Mouse (Mus musculus): Measurements from ENCODE around the gene Dkk2. TPM values are rescaled to one million over a fixed set of nuclear protein-coding genes. Genes with fewer than 3 reads are reported as not detected.
A peak's percentile ranks its signal among the peaks of the same experiment; 100 is the strongest.

The Dkk2 gene
- polyA plus RNA-seq, 1 experiment from 2014 or later = 9.8 TPM

GRCm38 (mm10) chr3:132086461-132086860 lies 1.4 kb downstream of the Dkk2 start:
- peak overlapping the region; percentile 64 for H3K4me3 ChIP-seq
- H3K27me3 ChIP-seq (ENCODE audit: insufficient read depth, poor library complexity, severe bottlenecking) = peaks cover 32% of the 10 kb centered on the region
- no peak for DNase-seq (ENCODE audit: low spot score)
- 28% methylated on average over 5 of the region's 5 CpGs for WGBS
- H3K27ac ChIP-seq = no peak overlapping the region; the same call in 1 of the 2 replicates
- H3K36me3 ChIP-seq = no peaks in the 10 kb centered on the region
- H3K4me1 ChIP-seq (replicated peaks) = peaks cover 42% of the 10 kb centered on the region
- H3K9me3 ChIP-seq = no peaks in the 10 kb centered on the region

GRCm38 (mm10) chr3:132087011-132087486 lies 2.0 kb downstream of the Dkk2 start:
- Histone ChIP-seq H3K4me3 (peak overlapping the region; percentile 64), H3K9me3 (no peaks in the 10 kb centered on the region), H3K36me3 (no peaks in the 10 kb centered on the region), H3K27ac (peak overlapping the region; percentile 35; the same call in 1 of the 2 replicates), H3K4me1 (replicated peaks) (peaks cover 42% of the 10 kb centered on the region), H3K27me3 (ENCODE audit: insufficient read depth, poor library complexity, severe bottlenecking) (peaks cover 32% of the 10 kb centered on the region)
- peak; percentile 70 for DNase-seq (ENCODE audit: low spot score)
- under 1% methylated on average over 21 of the region's 21 CpGs for WGBS

- Histone ChIP-seq H3K27ac (no peak overlapping the region), H3K4me1 (replicated peaks) (no peaks in the 10 kb centered on the region), H3K36me3 (no peaks in the 10 kb centered on the region), H3K27me3 (ENCODE audit: insufficient read depth, poor library complexity, severe bottlenecking) (no peaks in the 10 kb centered on the region), H3K9me3 (peaks cover 3% of the 10 kb centered on the region; the same call in 1 of the 2 replicates), H3K4me3 (no peak overlapping the region)
- DNase-seq (ENCODE audit: low spot score) = no peak
- 90% methylated on average over 3 of the region's 3 CpGs for WGBS
Observed at GRCm38 (mm10) chr3:132092983-132093382, 7.9 kb downstream of the Dkk2 start.

GRCm38 (mm10) chr3:132096296-132096695 lies 11.2 kb downstream of the Dkk2 start:
- H3K27ac ChIP-seq = no peak overlapping the region
- H3K9me3 ChIP-seq = peaks cover 3% of the 10 kb centered on the region; the same call in 1 of the 2 replicates
- H3K4me1 ChIP-seq (replicated peaks) = no peaks in the 10 kb centered on the region
- no peak overlapping the region for H3K4me3 ChIP-seq
- DNase-seq (ENCODE audit: low spot score) = no peak
- WGBS = 86% methylated on average over 6 of the region's 6 CpGs
- H3K36me3 ChIP-seq = no peaks in the 10 kb centered on the region
- no peaks in the 10 kb centered on the region for H3K27me3 ChIP-seq (ENCODE audit: insufficient read depth, poor library complexity, severe bottlenecking)

GRCm38 (mm10) chr3:132100746-132101145 lies 15.7 kb downstream of the Dkk2 start:
- H3K4me3 ChIP-seq = no peak overlapping the region
- no peaks in the 10 kb centered on the region for H3K27me3 ChIP-seq (ENCODE audit: insufficient read depth, poor library complexity, severe bottlenecking)
- no peaks in the 10 kb centered on the region for H3K9me3 ChIP-seq
- no peak overlapping the region for H3K27ac ChIP-seq
- 85% methylated on average over 3 of the region's 3 CpGs for WGBS
- H3K4me1 ChIP-seq (replicated peaks) = no peaks in the 10 kb centered on the region
- H3K36me3 ChIP-seq = no peaks in the 10 kb centered on the region
- DNase-seq (ENCODE audit: low spot score) = no peak

- no peaks in the 10 kb centered on the region for H3K27me3 ChIP-seq (ENCODE audit: insufficient read depth, poor library complexity, severe bottlenecking)
- no peak for DNase-seq (ENCODE audit: low spot score)
- H3K4me3 ChIP-seq = no peak overlapping the region
- H3K27ac ChIP-seq = no peak overlapping the region
- H3K36me3 ChIP-seq = no peaks in the 10 kb centered on the region
- WGBS = 61% methylated on average over 9 of the region's 9 CpGs
- no peaks in the 10 kb centered on the region for H3K4me1 ChIP-seq (replicated peaks)
- no peaks in the 10 kb centered on the region for H3K9me3 ChIP-seq
Observed at GRCm38 (mm10) chr3:132103020-132103419, 17.9 kb downstream of the Dkk2 start.

GRCm38 (mm10) chr3:132103454-132103853 lies 18.4 kb downstream of the Dkk2 start:
- no peaks in the 10 kb centered on the region for H3K27me3 ChIP-seq (ENCODE audit: insufficient read depth, poor library complexity, severe bottlenecking)
- H3K9me3 ChIP-seq = no peaks in the 10 kb centered on the region
- no peak for DNase-seq (ENCODE audit: low spot score)
- no peak overlapping the region for H3K4me3 ChIP-seq
- WGBS = 51% methylated on average over 7 of the region's 7 CpGs
- H3K36me3 ChIP-seq = no peaks in the 10 kb centered on the region
- no peak overlapping the region for H3K27ac ChIP-seq
- H3K4me1 ChIP-seq (replicated peaks) = no peaks in the 10 kb centered on the region

- no peaks in the 10 kb centered on the region for H3K9me3 ChIP-seq
- WGBS = 87% methylated on average over 7 of the region's 7 CpGs
- H3K27me3 ChIP-seq (ENCODE audit: insufficient read depth, poor library complexity, severe bottlenecking) = no peaks in the 10 kb centered on the region
- H3K4me3 ChIP-seq = no peak overlapping the region
- H3K27ac ChIP-seq = no peak overlapping the region
- no peak for DNase-seq (ENCODE audit: low spot score)
- no peaks in the 10 kb centered on the region for H3K4me1 ChIP-seq (replicated peaks)
- H3K36me3 ChIP-seq = no peaks in the 10 kb centered on the region
Observed at GRCm38 (mm10) chr3:132115772-132116511, 30.9 kb downstream of the Dkk2 start.

- WGBS = 80% methylated on average over 5 of the region's 5 CpGs
- no peaks in the 10 kb centered on the region for H3K27me3 ChIP-seq (ENCODE audit: insufficient read depth, poor library complexity, severe bottlenecking)
- H3K4me3 ChIP-seq = no peak overlapping the region
- no peak for DNase-seq (ENCODE audit: low spot score)
- no peaks in the 10 kb centered on the region for H3K36me3 ChIP-seq
- H3K9me3 ChIP-seq = no peaks in the 10 kb centered on the region
- no peak overlapping the region for H3K27ac ChIP-seq
- H3K4me1 ChIP-seq (replicated peaks) = no peaks in the 10 kb centered on the region
Observed at GRCm38 (mm10) chr3:132121344-132121743, 36.3 kb downstream of the Dkk2 start.

GRCm38 (mm10) chr3:132122581-132122980 lies 37.5 kb downstream of the Dkk2 start:
- H3K9me3 ChIP-seq = no peaks in the 10 kb centered on the region
- H3K27ac ChIP-seq = no peak overlapping the region
- DNase-seq (ENCODE audit: low spot score) = no peak
- WGBS = 60% methylated on average over 4 of the region's 4 CpGs
- no peaks in the 10 kb centered on the region for H3K27me3 ChIP-seq (ENCODE audit: insufficient read depth, poor library complexity, severe bottlenecking)
- H3K4me1 ChIP-seq (replicated peaks) = no peaks in the 10 kb centered on the region
- no peak overlapping the region for H3K4me3 ChIP-seq
- H3K36me3 ChIP-seq = no peaks in the 10 kb centered on the region

GRCm38 (mm10) chr3:132125227-132125740 lies 40.2 kb downstream of the Dkk2 start:
- H3K4me1 ChIP-seq (replicated peaks) = no peaks in the 10 kb centered on the region
- no peaks in the 10 kb centered on the region for H3K27me3 ChIP-seq (ENCODE audit: insufficient read depth, poor library complexity, severe bottlenecking)
- no peaks in the 10 kb centered on the region for H3K9me3 ChIP-seq
- DNase-seq (ENCODE audit: low spot score) = no peak
- no peak overlapping the region for H3K4me3 ChIP-seq
- no peaks in the 10 kb centered on the region for H3K36me3 ChIP-seq
- no peak overlapping the region for H3K27ac ChIP-seq
- WGBS = 85% methylated on average over 8 of the region's 8 CpGs

GRCm38 (mm10) chr3:132129730-132130274 lies 44.7 kb downstream of the Dkk2 start:
- no peaks in the 10 kb centered on the region for H3K4me1 ChIP-seq (replicated peaks)
- WGBS = 95% methylated on average over 1 of the region's 1 CpGs
- no peaks in the 10 kb centered on the region for H3K9me3 ChIP-seq
- no peak for DNase-seq (ENCODE audit: low spot score)
- H3K4me3 ChIP-seq = no peak overlapping the region
- H3K36me3 ChIP-seq = no peaks in the 10 kb centered on the region
- H3K27ac ChIP-seq = no peak overlapping the region
- H3K27me3 ChIP-seq (ENCODE audit: insufficient read depth, poor library complexity, severe bottlenecking) = no peaks in the 10 kb centered on the region

- no peak overlapping the region for H3K27ac ChIP-seq
- H3K36me3 ChIP-seq = no peaks in the 10 kb centered on the region
- WGBS = 79% methylated on average over 3 of the region's 3 CpGs
- H3K27me3 ChIP-seq (ENCODE audit: insufficient read depth, poor library complexity, severe bottlenecking) = no peaks in the 10 kb centered on the region
- H3K4me3 ChIP-seq = no peak overlapping the region
- DNase-seq (ENCODE audit: low spot score) = no peak
- no peaks in the 10 kb centered on the region for H3K4me1 ChIP-seq (replicated peaks)
- no peaks in the 10 kb centered on the region for H3K9me3 ChIP-seq
Observed at GRCm38 (mm10) chr3:132130781-132131180, 45.7 kb downstream of the Dkk2 start.
